Mouse (Mus musculus) hematopoietic stem cell, adult 5-6 weeks (primary cell): ENCODE measurements around the gene Enox1. TPM values are rescaled to one million over a fixed set of nuclear protein-coding genes. Genes with fewer than 3 reads are reported as not detected.
"Not testable (repeated sequence)": the region's sequence is repeated elsewhere in the genome, so short reads cannot be mapped to it uniquely, and the experiment has no call there.

Experiments
- ATAC-seq, 2 experiments: fragments of 125-278 bp in 1 of 2; replicated peaks in 1 of 2; 2 replicates each; pipeline ENCODE4 v1.8.0; 2016 to 2017; ENCODE audit warnings: inconsistent platforms in 2 of 2, mild to moderate bottlenecking in 2 of 2, moderate number of reproducible peaks in 2 of 2, low read depth in 1 of 2, moderate TSS enrichment in 1 of 2; ENCODE audit not compliant: low FRiP score in 2 of 2, poor library complexity in 2 of 2, severe bottlenecking in 2 of 2, insufficient read depth in 1 of 2, low TSS enrichment in 1 of 2
- total RNA-seq: library from RNA; stranded (forward); fragments of 172-1452, 232-1000 nt; gene quantifications from 2 replicates; pipeline ENCODE4 v1.2.3, GENCODE M21; 2017

Gene Enox1
- total RNA-seq = 0.50 TPM in 1 of 2 replicates, not detected in the other

GRCm38 (mm10) chr14:77156222-77156910 is at the start of gene Enox1:
TSS of gene Enox1 (plus strand) at chr14:77156763.
- ATAC-seq = peak; percentile 32 to 53; a peak in 1 of 4 replicates

DNA sequence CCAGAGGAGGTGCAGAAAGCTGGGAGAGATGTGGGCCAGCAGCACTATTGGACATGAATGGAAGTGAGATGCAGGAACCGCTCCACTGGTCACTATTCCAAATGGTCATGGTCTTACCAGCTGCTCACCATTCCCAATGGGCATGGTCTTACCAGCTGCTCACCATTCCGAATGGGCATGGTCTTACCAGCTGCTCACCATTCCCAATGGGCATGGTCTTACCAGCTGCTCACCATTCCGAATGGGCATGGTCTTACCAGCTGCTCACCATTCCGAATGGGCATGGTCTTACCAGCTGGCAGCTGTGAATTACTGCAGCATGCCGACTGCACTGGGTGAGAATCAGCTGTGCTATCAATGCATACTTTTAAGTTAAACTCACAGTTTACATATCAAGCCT is 45.9 kb upstream of the Enox1 start:
- not testable (repeated sequence) for ATAC-seq

GRCm38 (mm10) chr14:77130612-77131011 is 26.0 kb upstream of the Enox1 start:
- ATAC-seq = no peak

GRCm38 (mm10) chr14:77136936-77137335 is 19.6 kb upstream of the Enox1 start:
- ATAC-seq = no peak

DNA sequence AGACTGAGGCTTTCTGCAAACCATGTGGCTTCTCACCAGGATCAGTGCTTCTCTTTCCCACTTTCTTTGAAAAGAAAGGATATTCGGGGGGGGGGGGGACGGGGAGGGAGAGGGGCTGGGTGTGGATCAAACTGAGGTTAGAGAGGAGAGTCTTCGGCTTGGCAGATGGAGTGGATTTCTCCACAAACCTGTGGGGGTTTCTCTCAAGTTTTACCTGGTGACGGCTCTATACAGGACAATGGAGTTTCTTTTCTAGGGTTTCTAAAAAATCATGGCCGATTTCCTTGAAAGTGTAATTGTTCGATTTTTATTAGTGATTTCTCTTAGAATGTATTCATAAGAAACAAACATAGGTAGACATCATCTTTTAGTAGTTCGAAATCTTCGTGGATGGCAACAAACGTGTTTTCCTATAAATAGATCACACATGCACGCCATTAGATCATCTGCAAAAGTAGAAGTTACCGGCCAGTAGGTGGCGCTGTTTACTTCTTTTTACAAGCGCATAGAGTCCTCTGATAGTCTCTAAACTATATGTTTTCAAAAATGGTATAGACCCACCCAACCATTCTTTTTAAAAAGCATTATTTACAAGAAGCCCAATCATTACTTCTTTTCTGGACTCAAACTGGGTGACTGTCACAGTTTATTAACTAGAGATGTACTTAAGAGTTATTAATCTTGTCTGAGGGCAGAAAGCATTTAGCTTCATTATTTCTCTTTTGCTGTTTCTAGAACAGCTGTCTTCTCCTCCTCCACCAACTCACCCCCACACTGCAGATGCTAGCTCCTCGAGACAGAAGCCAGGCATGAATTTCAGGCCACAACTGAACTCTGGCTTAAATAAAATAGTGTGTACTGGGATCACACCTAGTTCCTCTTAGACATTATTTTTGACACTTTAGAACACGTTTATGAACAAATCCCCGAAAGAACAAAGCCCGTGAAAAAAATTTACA is 15.0 kb upstream of the Enox1 start:
- peak; percentile 48 to 69; a peak in 2 of 4 replicates for ATAC-seq

GRCm38 (mm10) chr14:77145103-77145502 is 11.5 kb upstream of the Enox1 start:
- no peak for ATAC-seq

GRCm38 (mm10) chr14:77147635-77148034 is 8.9 kb upstream of the Enox1 start:
- ATAC-seq = no peak

DNA sequence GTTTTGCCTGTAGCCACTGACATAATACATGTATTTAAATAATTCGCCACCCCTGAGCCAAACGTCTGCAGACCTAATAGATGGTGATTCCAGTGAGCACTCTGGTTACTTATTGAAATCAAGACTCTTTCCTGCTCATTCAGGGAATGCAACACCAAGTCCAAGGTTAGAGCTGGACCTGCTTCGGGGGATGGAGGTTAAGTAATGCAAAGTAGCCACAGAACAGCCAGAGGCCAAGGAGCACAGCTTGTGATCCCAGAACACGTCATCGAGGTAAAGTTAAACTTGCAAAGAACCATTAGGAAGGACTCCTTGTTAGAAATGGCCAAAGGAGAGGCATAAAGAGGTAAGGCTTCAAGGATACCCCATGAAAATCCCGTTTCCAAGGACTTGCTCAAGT is 6.0 kb upstream of the Enox1 start:
- no peak for ATAC-seq

- no peak for ATAC-seq
Measured at GRCm38 (mm10) chr14:77151431-77151830, 5.1 kb upstream of the Enox1 start.

GRCm38 (mm10) chr14:77156911-77157504 is 445 bp downstream of the Enox1 start:
- ATAC-seq = peak in 1 of 2 experiments; percentile 42; a peak in 1 of 4 replicates

- ATAC-seq = no peak
Measured at GRCm38 (mm10) chr14:77157505-77157911, 945 bp downstream of the Enox1 start.

DNA sequence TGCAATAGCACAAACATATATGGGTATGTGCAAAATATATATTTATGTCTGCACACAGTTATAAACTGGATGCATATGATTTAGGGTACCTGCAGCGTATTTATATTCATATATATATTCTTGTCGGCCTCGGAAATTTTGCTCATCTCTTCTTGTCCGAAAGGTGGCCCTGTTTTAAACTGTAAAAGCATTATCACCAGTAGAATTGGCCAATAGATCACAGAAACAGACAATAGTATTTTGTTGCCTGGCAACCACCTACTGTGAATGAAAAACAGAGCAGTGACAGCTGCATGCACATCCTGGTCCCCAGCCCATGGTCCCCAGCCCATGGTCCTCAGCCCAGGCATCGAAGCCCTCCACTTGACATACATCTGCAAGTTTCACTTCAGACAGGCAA is 2.8 kb downstream of the Enox1 start:
- no peak for ATAC-seq

DNA sequence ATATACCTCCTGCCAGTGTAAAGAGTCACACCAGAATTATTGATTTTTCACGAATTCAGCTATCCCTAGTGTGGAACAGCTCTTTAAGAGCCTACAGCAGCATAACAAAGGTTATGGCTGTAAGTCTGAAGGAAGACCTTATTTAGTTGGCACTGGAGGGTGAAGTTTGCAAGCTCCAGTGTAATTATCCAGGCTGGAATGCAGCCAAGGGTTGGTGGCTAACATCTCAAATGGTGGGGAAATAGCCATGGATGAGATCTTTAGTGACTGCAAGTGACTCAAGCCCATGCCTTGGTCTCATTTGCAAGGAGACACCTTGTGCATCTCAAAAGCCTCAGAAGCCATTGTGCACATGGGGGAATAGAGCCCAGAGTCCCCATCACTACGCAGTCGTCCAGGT is 5.9 kb downstream of the Enox1 start:
- no peak for ATAC-seq

DNA sequence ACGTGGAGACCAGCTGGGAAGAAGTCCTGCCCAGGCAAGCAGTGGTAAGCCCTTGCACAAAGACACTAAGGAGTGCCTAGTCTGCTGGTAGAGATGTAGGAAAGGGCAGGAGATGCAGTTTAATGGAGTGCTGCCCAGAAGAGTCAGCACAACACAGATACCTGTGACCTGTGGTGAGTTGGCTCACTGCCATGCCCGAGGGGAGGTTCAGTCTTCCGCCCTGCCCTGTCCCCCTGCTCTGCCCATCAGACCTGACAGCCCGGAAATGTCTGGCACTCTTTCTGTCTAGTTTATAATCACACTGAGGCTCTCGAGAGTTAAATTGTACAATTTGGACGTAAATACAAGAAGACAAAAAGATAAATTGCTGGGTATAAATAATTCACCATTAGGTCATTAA is 7.8 kb downstream of the Enox1 start:
- no peak for ATAC-seq

- no peak for ATAC-seq
Measured at GRCm38 (mm10) chr14:77168161-77168560, 11.6 kb downstream of the Enox1 start.

- no peak for ATAC-seq
Measured at GRCm38 (mm10) chr14:77174491-77174890, 17.9 kb downstream of the Enox1 start.

DNA sequence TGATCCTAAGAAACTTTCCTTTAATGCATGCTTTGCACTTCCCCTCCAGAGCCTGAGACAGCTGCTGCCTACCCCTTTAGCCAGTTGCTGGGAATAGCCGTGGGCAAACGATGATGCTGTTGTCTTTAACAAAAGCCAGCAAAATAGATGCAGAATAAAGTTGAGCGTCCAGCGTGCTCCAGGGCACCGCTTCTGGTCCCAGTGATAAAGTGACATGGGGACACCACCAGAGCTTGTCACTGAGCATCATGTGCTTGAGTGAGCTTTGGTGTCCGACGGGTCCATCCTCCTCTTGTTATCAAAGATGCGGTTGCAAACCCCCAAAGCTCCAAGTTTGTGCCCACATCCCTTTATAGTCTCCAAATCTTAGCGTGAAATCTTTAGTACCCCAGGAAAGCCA is 18.4 kb downstream of the Enox1 start:
- ATAC-seq = no peak

- ATAC-seq = no peak
Measured at GRCm38 (mm10) chr14:77180241-77180640, 23.7 kb downstream of the Enox1 start.
